Mouse (Mus musculus): Measurements from ENCODE around the gene Grid2.

Gene Grid2

GRCm38 (mm10) chr6:63609570-63609969 is 353.9 kb downstream of the Grid2 start:
- DNase-seq (ENCODE audit: low spot score in 2 of 2), result no peak

GRCm38 (mm10) chr6:63635970-63636369 is 380.3 kb downstream of the Grid2 start:
- DNase-seq (ENCODE audit: low spot score in 2 of 2), result no peak

GRCm38 (mm10) chr6:63659423-63659822 is 403.7 kb downstream of the Grid2 start:
- no peak for DNase-seq (ENCODE audit: low spot score in 2 of 2)

GRCm38 (mm10) chr6:63685689-63686088 is 430.0 kb downstream of the Grid2 start:
- DNase-seq (ENCODE audit: low spot score in 2 of 2), result no peak

- no peak for DNase-seq (ENCODE audit: low spot score in 2 of 2)
Measured at GRCm38 (mm10) chr6:63701684-63702083, 446.0 kb downstream of the Grid2 start.

- DNase-seq (ENCODE audit: low spot score in 2 of 2), result no peak
Measured at GRCm38 (mm10) chr6:63733740-63734139, 478.1 kb downstream of the Grid2 start.

- no peak for DNase-seq (ENCODE audit: low spot score in 2 of 2)
Measured at GRCm38 (mm10) chr6:63762535-63762934, 506.9 kb downstream of the Grid2 start.

GRCm38 (mm10) chr6:63794679-63795078 is 539.0 kb downstream of the Grid2 start:
- DNase-seq (ENCODE audit: low spot score in 2 of 2), result no peak

- DNase-seq (ENCODE audit: low spot score in 2 of 2), result no peak
Measured at GRCm38 (mm10) chr6:63820236-63820635, 564.6 kb downstream of the Grid2 start.

GRCm38 (mm10) chr6:63862628-63863027 is 607.0 kb downstream of the Grid2 start:
- DNase-seq (ENCODE audit: low spot score in 2 of 2), result peak in 1 of 2 experiments; percentile 16

- DNase-seq (ENCODE audit: low spot score in 2 of 2), result no peak
Measured at GRCm38 (mm10) chr6:63877088-63877764, 621.5 kb downstream of the Grid2 start.

- DNase-seq (ENCODE audit: low spot score in 2 of 2), result no peak
Measured at GRCm38 (mm10) chr6:63877765-63878345, 622.2 kb downstream of the Grid2 start.

- no peak for DNase-seq (ENCODE audit: low spot score in 2 of 2)
Measured at GRCm38 (mm10) chr6:63894714-63895113, 639.0 kb downstream of the Grid2 start.

GRCm38 (mm10) chr6:63898171-63898570 is 642.5 kb downstream of the Grid2 start:
- DNase-seq (ENCODE audit: low spot score in 2 of 2), result no peak

- no peak for DNase-seq (ENCODE audit: low spot score in 2 of 2)
Measured at GRCm38 (mm10) chr6:63917035-63917570, 661.4 kb downstream of the Grid2 start.

GRCm38 (mm10) chr6:63921951-63922350 is 666.3 kb downstream of the Grid2 start:
- DNase-seq (ENCODE audit: low spot score in 2 of 2), result no peak

- no peak for DNase-seq (ENCODE audit: low spot score in 2 of 2)
Measured at GRCm38 (mm10) chr6:63931201-63931600, 675.5 kb downstream of the Grid2 start.

GRCm38 (mm10) chr6:63946721-63947120 is 691.0 kb downstream of the Grid2 start:
- DNase-seq (ENCODE audit: low spot score in 2 of 2), result no peak

- DNase-seq (ENCODE audit: low spot score in 2 of 2), result no peak
Measured at GRCm38 (mm10) chr6:63963789-63964188, 708.1 kb downstream of the Grid2 start.

GRCm38 (mm10) chr6:63964269-63964668 is 708.6 kb downstream of the Grid2 start:
- no peak for DNase-seq (ENCODE audit: low spot score in 2 of 2)

- DNase-seq (ENCODE audit: low spot score in 2 of 2), result no peak
Measured at GRCm38 (mm10) chr6:63964735-63965134, 709.1 kb downstream of the Grid2 start.

- no peak for DNase-seq (ENCODE audit: low spot score in 2 of 2)
Measured at GRCm38 (mm10) chr6:64046084-64046483, 790.4 kb downstream of the Grid2 start.

GRCm38 (mm10) chr6:64046732-64047131 is 791.1 kb downstream of the Grid2 start:
- no peak for DNase-seq (ENCODE audit: low spot score in 2 of 2)
